10 mouse cellular contexts compared by ENCODE assay signal in the genomic region with DNA sequence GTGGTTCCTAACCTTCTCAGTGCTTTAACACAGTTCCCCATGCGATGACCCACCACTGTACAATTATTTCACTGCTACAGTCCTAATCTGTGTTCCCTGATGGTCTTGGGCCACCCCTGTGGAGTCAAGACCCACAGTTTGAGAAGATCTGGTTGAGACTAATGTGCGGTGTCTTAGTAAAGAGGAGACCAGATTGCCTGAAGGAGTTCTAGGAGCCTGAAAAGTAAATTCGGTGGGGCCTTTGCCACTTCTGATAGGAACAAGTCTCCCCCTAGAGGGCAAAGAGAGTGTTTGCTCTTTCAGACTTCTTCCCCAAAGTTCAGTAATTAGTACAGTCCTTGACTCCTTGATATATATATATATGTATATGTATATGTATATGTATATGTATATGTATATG. TPM values are rescaled to one million over a fixed set of nuclear protein-coding genes. Genes with fewer than 3 reads are reported as not detected.
DNase-seq lines count a peak whose midpoint lies in the region; ATAC-seq and TF ChIP-seq lines count a peak whose summit lies in the region.
"Had no signal": no experiment of that assay in that cellular context is flagged by ENCODE, and none has a peak within 500 bp of the region (broad histone marks: within the 10 kb centered on the region; RNA-seq: fewer than 3 reads in every experiment).

No protein-coding gene starts in this region.

- H3K79me2 ChIP-seq in MEL (ENCODE audit: control insufficient read depth, insufficient read depth, low read length, poor library complexity): no peaks in the 10 kb centered on the region

- H3K4me1 ChIP-seq in hindbrain, embryonic 10.5 days (replicated peaks): 0 out of 2 replicates have a peak, but pooled peaks cover 3% of the 10 kb centered on the region
- no peaks in the 10 kb centered on the region for H3K4me1 ChIP-seq in hindbrain, embryonic 16.5 days (ENCODE audit: control insufficient read depth, insufficient read depth, low read depth, low read length)
- 0 out of 4 replicates have a peak, but pooled peaks cover 0 to 2% of the 10 kb centered on the region in 2 experiments for H3K4me1 ChIP-seq in MEL (ENCODE audit: control insufficient read depth in 1 of 2, insufficient read depth in 2 of 2, low read length in 2 of 2)
- H3K4me1 ChIP-seq: neural tube, embryonic 12.5 days had no signal

- 36% methylated on average over 3 of the region's 3 CpGs for WGBS in hindbrain, embryonic 10.5 days
- WGBS in hindbrain, embryonic 16.5 days: 37% methylated on average over 3 of the region's 3 CpGs

- H3K4me2 ChIP-seq in hindbrain, embryonic 16.5 days (ENCODE audit: low read length): no peak overlapping the region
- H3K4me2 ChIP-seq: neural tube, embryonic 12.5 days had no signal

- intact Hi-C loops in left cerebral cortex, postnatal 4 days (cut with DNase I): loop anchor here (2.0 kb wide), 1 partner anchor 61 kb away; a partner anchor contains a TSS
- intact Hi-C loops in gastrocnemius, postnatal 36 days (cut with DNase I): loop anchor here (2.0 kb wide), 1 partner anchor 65 kb away; no protein-coding TSS in a partner anchor

- H3K36me3 ChIP-seq in hindbrain, embryonic 10.5 days: no peaks in the 10 kb centered on the region
- H3K36me3 ChIP-seq in hindbrain, embryonic 16.5 days (ENCODE audit: control insufficient read depth, insufficient read depth, low read length): no peaks in the 10 kb centered on the region
- H3K36me3 ChIP-seq in MEL (ENCODE audit: control insufficient read depth in 1 of 2, insufficient read depth in 2 of 2, low read length in 2 of 2): peaks cover 0 to 2% of the 10 kb centered on the region in 2 experiments; a peak in 1 of 4 replicates
- H3K36me3 ChIP-seq: neural tube, embryonic 12.5 days had no signal

- no peaks in the 10 kb centered on the region for H3K9me3 ChIP-seq in hindbrain, embryonic 10.5 days
- H3K9me3 ChIP-seq in hindbrain, embryonic 16.5 days (ENCODE audit: control insufficient read depth, low read length): no peaks in the 10 kb centered on the region
- H3K9me3 ChIP-seq in MEL (replicated peaks; ENCODE audit: insufficient read depth, low read length): no peaks in the 10 kb centered on the region
- H3K9me3 ChIP-seq: neural tube, embryonic 12.5 days had no signal

- TF ChIP-seq POLR2A in MEL (IDR thresholded peaks at IDR 0.05; ENCODE audit: control insufficient read depth in 1 of 2, insufficient read depth in 1 of 2, low read depth in 1 of 2, low read length in 2 of 2, poor library complexity in 1 of 2): no peak

- ATAC-seq in hindbrain, embryonic 16.5 days: no peak
- ATAC-seq in erythroid progenitor cell, adult 5-6 weeks (replicated peaks; ENCODE audit: low FRiP score, poor library complexity, severe bottlenecking): 0 out of 2 replicates have a peak, but pooled peaks have one; percentile 63

- H3K27ac ChIP-seq in hindbrain, embryonic 10.5 days: no peak overlapping the region
- H3K27ac ChIP-seq in hindbrain, embryonic 16.5 days (ENCODE audit: low read depth, low read length): no peak overlapping the region
- H3K27ac ChIP-seq in MEL (ENCODE audit: control insufficient read depth, low read depth, low read length): no peak overlapping the region
- H3K27ac ChIP-seq: neural tube, embryonic 12.5 days had no signal

- H3K27me3 ChIP-seq in hindbrain, embryonic 10.5 days (ENCODE audit: insufficient read depth, poor library complexity, severe bottlenecking): no peaks in the 10 kb centered on the region
- no peaks in the 10 kb centered on the region for H3K27me3 ChIP-seq in hindbrain, embryonic 16.5 days (replicated peaks; ENCODE audit: control insufficient read depth, insufficient read depth, low read length)
- peaks cover 1 to 2% of the 10 kb centered on the region in 2 experiments; a peak in 2 of 4 replicates for H3K27me3 ChIP-seq in MEL (ENCODE audit: control insufficient read depth in 1 of 2, insufficient read depth in 2 of 2, low read length in 2 of 2)
- H3K27me3 ChIP-seq: neural tube, embryonic 12.5 days had no signal

- H3K9ac ChIP-seq in hindbrain, embryonic 16.5 days (ENCODE audit: low read depth, low read length): no peak overlapping the region
- H3K9ac ChIP-seq in MEL (ENCODE audit: control insufficient read depth, low read depth, low read length, poor library complexity, severe bottlenecking): no peak overlapping the region
- H3K9ac ChIP-seq: neural tube, embryonic 12.5 days had no signal

- no peak overlapping the region for H3K4me3 ChIP-seq in hindbrain, embryonic 10.5 days
- H3K4me3 ChIP-seq in hindbrain, embryonic 16.5 days (ENCODE audit: low read length): no peak overlapping the region
- no peak overlapping the region for H3K4me3 ChIP-seq in MEL (ENCODE audit: control insufficient read depth in 1 of 2, insufficient read depth in 1 of 2, low read depth in 2 of 2, low read length in 2 of 2)
- H3K4me3 ChIP-seq: erythroblast, embryonic 14.5 days; neural tube, embryonic 12.5 days had no signal

- TF ChIP-seq EP300 in MEL (IDR thresholded peaks at IDR 0.05; ENCODE audit: low read depth in 1 of 2, low read length in 2 of 2): no peak

- peak; percentile 71 to 88 (median 78) for TF ChIP-seq CTCF in MEL (IDR thresholded peaks at IDR 0.05 in 2 of 3, conservative IDR thresholded peaks at IDR 0.05 in 1 of 3; ENCODE audit: control insufficient read depth in 1 of 3, insufficient read depth in 1 of 3, low read depth in 2 of 3, low read length in 3 of 3, poor library complexity in 1 of 3, severe bottlenecking in 1 of 3)

- DNase-seq in hindbrain, embryonic 10.5 days (ENCODE audit: low spot score): peak; percentile 26
- DNase-seq in 416B (ENCODE audit: low read depth): peak; percentile 85
- peak; percentile 86 for DNase-seq in MEL (ENCODE audit: low read depth, low spot score)
- DNase-seq in natural killer cell, adult 2 months (ENCODE audit: low spot score in 2 of 2): peak; percentile 27 to 29
- DNase-seq in left cerebral cortex, postnatal 4 days: no peak
- no peak for DNase-seq in gastrocnemius, postnatal 36 days

- peak; percentile 94 for TF ChIP-seq RAD21 in MEL (IDR thresholded peaks at IDR 0.05; ENCODE audit: low read depth, low read length)

TF ChIP-seq in MEL, 35 proteins besides CTCF, POLR2A, EP300 and RAD21 (continues in another document):
- TF ChIP-seq GATA1 (IDR thresholded peaks at IDR 0.05; ENCODE audit: low read depth, low read length) (no peak), KAT2A (conservative IDR thresholded peaks at IDR 0.05; ENCODE audit: low read depth, low read length) (no peak), JUND (IDR thresholded peaks at IDR 0.05; ENCODE audit: low read depth, low read length) (no peak), CHD2 (IDR thresholded peaks at IDR 0.05; ENCODE audit: low read length) (no peak), SIN3A (IDR thresholded peaks at IDR 0.05; ENCODE audit: low read length) (peak; percentile 67), TCF12 (IDR thresholded peaks at IDR 0.05; ENCODE audit: low read depth, low read length) (no peak), ELF1 (IDR thresholded peaks at IDR 0.05; ENCODE audit: low read depth, low read length) (no peak), CHD1 (IDR thresholded peaks at IDR 0.05; ENCODE audit: low read depth, low read length) (no peak), USF2 (IDR thresholded peaks at IDR 0.05; ENCODE audit: borderline replicate concordance in 1 of 2, insufficient read depth in 1 of 2, low read depth in 1 of 2, low read length in 2 of 2) (no peak), NELFE (IDR thresholded peaks at IDR 0.05; ENCODE audit: low read depth, low read length) (no peak), POLR2AphosphoS5 (IDR thresholded peaks at IDR 0.05; ENCODE audit: borderline replicate concordance, low read depth, low read length) (no peak), ZC3H11A (IDR thresholded peaks at IDR 0.05; ENCODE audit: low read depth, low read length) (peak; percentile 94), MAX (IDR thresholded peaks at IDR 0.05; ENCODE audit: low read length) (no peak), MXI1 (IDR thresholded peaks at IDR 0.05; ENCODE audit: low read depth, low read length) (no peak), MAZ (IDR thresholded peaks at IDR 0.05; ENCODE audit: low read depth, low read length) (0 out of 2 replicates have a peak, but pooled peaks have one; percentile 47)

RNA-seq across cellular contexts. Expression of a gene that starts 11.8 kb away (rescaled TPM):
- 39.4 and 48.8 TPM in 2 replicates for polyA plus RNA-seq in hindbrain, embryonic 10.5 days (2016; fragmentation: Nextera tagmentation; extraction: Ambion mirVana)
- polyA plus RNA-seq in hindbrain, embryonic 16.5 days (2015; fragmentation: Nextera tagmentation; extraction: Ambion mirVana): 61.0 and 64.4 TPM in 2 replicates
- 28.7 and 33.1 TPM in 2 replicates for total RNA-seq in MEL (2012; rRNA removed)
- 10 to 100 TPM in 1 of 2 experiments, not detected in 1; 38.2 TPM for polyA plus RNA-seq in MEL (2012; ENCODE audit: insufficient read depth in 1 of 2, insufficient read length in 2 of 2, low read depth in 1 of 2, low replicate concordance in 2 of 2, missing spikeins in 1 of 2)
- 8.8 and 28.8 TPM in 2 replicates for total RNA-seq in erythroid progenitor cell, adult 5-6 weeks (2015; ENCODE audit: low replicate concordance)
- total RNA-seq in erythroid progenitor cell, adult 5-6 weeks (2017; ENCODE audit: low replicate concordance): 4.2 and 8.1 TPM in 2 replicates
- 10 to 100 TPM; 28.3 to 35.0 TPM for total RNA-seq in left cerebral cortex, postnatal 4 days (2021)
- 100 to 1,000 TPM; 107 to 122 TPM for total RNA-seq in gastrocnemius, postnatal 36 days (2021)

RNA-seq across cellular contexts. Expression of a gene that starts 13.3 kb away (rescaled TPM):
- 5.9 and 12.2 TPM in 2 replicates for polyA plus RNA-seq in hindbrain, embryonic 10.5 days (2016; fragmentation: Nextera tagmentation; extraction: Ambion mirVana)
- 130 and 139 TPM in 2 replicates for polyA plus RNA-seq in hindbrain, embryonic 16.5 days (2015; fragmentation: Nextera tagmentation; extraction: Ambion mirVana)
- not detected in 2 replicates for total RNA-seq in MEL (2012; rRNA removed)
- polyA plus RNA-seq in MEL (2012; ENCODE audit: insufficient read depth in 1 of 2, insufficient read length in 2 of 2, low read depth in 1 of 2, low replicate concordance in 2 of 2, missing spikeins in 1 of 2): under 1 TPM in 1 of 2 experiments, not detected in 1; 0.52 TPM
- total RNA-seq in erythroid progenitor cell, adult 5-6 weeks (2015; ENCODE audit: low replicate concordance): not detected in 2 replicates
- not detected in 2 replicates for total RNA-seq in erythroid progenitor cell, adult 5-6 weeks (2017; ENCODE audit: low replicate concordance)
- 10 to 100 TPM; 45.6 to 51.6 TPM for total RNA-seq in left cerebral cortex, postnatal 4 days (2021)
- not detected for total RNA-seq in gastrocnemius, postnatal 36 days (2021)
- polyA plus RNA-seq: erythroblast, embryonic 14.5 days had no signal

RNA-seq across cellular contexts. Expression of a gene that starts 41.7 kb away (rescaled TPM):
- polyA plus RNA-seq in hindbrain, embryonic 10.5 days (2016; fragmentation: Nextera tagmentation; extraction: Ambion mirVana): not detected in 2 replicates
- not detected in 2 replicates for polyA plus RNA-seq in hindbrain, embryonic 16.5 days (2015; fragmentation: Nextera tagmentation; extraction: Ambion mirVana)
- not detected in 2 replicates for total RNA-seq in MEL (2012; rRNA removed)
- polyA plus RNA-seq in MEL (2012; ENCODE audit: insufficient read depth in 1 of 2, insufficient read length in 2 of 2, low read depth in 1 of 2, low replicate concordance in 2 of 2, missing spikeins in 1 of 2): not detected
- not detected in 2 replicates for total RNA-seq in erythroid progenitor cell, adult 5-6 weeks (2015; ENCODE audit: low replicate concordance)
- not detected in 2 replicates for total RNA-seq in erythroid progenitor cell, adult 5-6 weeks (2017; ENCODE audit: low replicate concordance)
- total RNA-seq in left cerebral cortex, postnatal 4 days (2021): under 1 TPM in 1 of 2 experiments, not detected in 1; 0.18 TPM
- total RNA-seq in gastrocnemius, postnatal 36 days (2021): not detected
- polyA plus RNA-seq: erythroblast, embryonic 14.5 days; neural tube, embryonic 12.5 days had no signal

Comparison
In these comparisons a context has a peak if more than half of its experiments do, and no peak if none do; other contexts are left out.
1. DNase-seq: peak in hindbrain, embryonic 10.5 days (single experiment), 416B (single experiment), MEL (single experiment) and natural killer cell, adult 2 months (2 of 2); none in left cerebral cortex, postnatal 4 days (single experiment) and gastrocnemius, postnatal 36 days (0 of 2).
2. RNA of a gene that starts 13.3 kb away (total RNA-seq): 45.6 to 51.6 TPM in left cerebral cortex, postnatal 4 days; not detected in gastrocnemius, postnatal 36 days, not detected in MEL and not detected in erythroid progenitor cell, adult 5-6 weeks; every median in the first group is over 10 times any median in the second.